Mouse (Mus musculus): ENCODE data around the gene Tcaf1.
A peak's percentile ranks its signal among the peaks of the same experiment; 100 is the strongest.

Tcaf1 gene

GRCm38 (mm10) chr6:42709291-42710211, at the start of gene Tcaf1:
Gene Tcaf1 (minus strand): TSS chr6:42710088.
- no peak for DNase-seq (ENCODE audit: low read depth)

GRCm38 (mm10) chr6:42756104-42756503, 46.2 kb upstream of the Tcaf1 start, which contains the start of gene Olfr38:
Gene Olfr38 (plus strand): TSS chr6:42756404.
- no peak for DNase-seq (ENCODE audit: low read depth)

- no peak for DNase-seq (ENCODE audit: low read depth)
Observed at GRCm38 (mm10) chr6:42747846-42748245, 38.0 kb upstream of the Tcaf1 start.

- DNase-seq (ENCODE audit: low read depth) = no peak
Observed at GRCm38 (mm10) chr6:42742303-42742702, 32.4 kb upstream of the Tcaf1 start.

GRCm38 (mm10) chr6:42739071-42739470, 29.2 kb upstream of the Tcaf1 start, which contains the start of gene Olfr453:
Gene Olfr453 (plus strand): TSS chr6:42739371.
- DNase-seq (ENCODE audit: low read depth) = no peak

GRCm38 (mm10) chr6:42717973-42718372, 8.1 kb upstream of the Tcaf1 start:
- no peak for DNase-seq (ENCODE audit: low read depth)

- DNase-seq (ENCODE audit: low read depth) = no peak
Observed at GRCm38 (mm10) chr6:42714668-42715067, 4.8 kb upstream of the Tcaf1 start.

- no peak for DNase-seq (ENCODE audit: low read depth)
Observed at GRCm38 (mm10) chr6:42692517-42693190, 17.2 kb downstream of the Tcaf1 start.

GRCm38 (mm10) chr6:42692154-42692516, 17.8 kb downstream of the Tcaf1 start:
- DNase-seq (ENCODE audit: low read depth) = no peak

- DNase-seq (ENCODE audit: low read depth) = no peak
Observed at GRCm38 (mm10) chr6:42689761-42690160, 20.1 kb downstream of the Tcaf1 start.

- no peak for DNase-seq (ENCODE audit: low read depth)
Observed at GRCm38 (mm10) chr6:42687907-42688306, 22.0 kb downstream of the Tcaf1 start.

- no peak for DNase-seq (ENCODE audit: low read depth)
Observed at GRCm38 (mm10) chr6:42680077-42680476, 29.8 kb downstream of the Tcaf1 start.

- no peak for DNase-seq (ENCODE audit: low read depth)
Observed at GRCm38 (mm10) chr6:42676011-42676410, 33.9 kb downstream of the Tcaf1 start.

- no peak for DNase-seq (ENCODE audit: low read depth)
Observed at GRCm38 (mm10) chr6:42671767-42672166, 38.1 kb downstream of the Tcaf1 start.

GRCm38 (mm10) chr6:42667722-42668121, 42.2 kb downstream of the Tcaf1 start:
- no peak for DNase-seq (ENCODE audit: low read depth)

GRCm38 (mm10) chr6:42661739-42662138, 48.1 kb downstream of the Tcaf1 start:
- no peak for DNase-seq (ENCODE audit: low read depth)

- peak; percentile 60 for DNase-seq (ENCODE audit: low read depth)
Observed at GRCm38 (mm10) chr6:42644912-42645549, 64.9 kb downstream of the Tcaf1 start, which contains the start of gene Tcaf2. Gene Tcaf2 (minus strand): TSS chr6:42645254.

GRCm38 (mm10) chr6:42634393-42634792, 75.5 kb downstream of the Tcaf1 start:
- no peak for DNase-seq (ENCODE audit: low read depth)

GRCm38 (mm10) chr6:42631395-42631794, 78.5 kb downstream of the Tcaf1 start:
- DNase-seq (ENCODE audit: low read depth) = no peak
